Mouse (Mus musculus) forebrain, embryonic 16.5 days (tissue): ENCODE results near the gene Ptprf. TPM values are rescaled to one million over a fixed set of nuclear protein-coding genes. Genes with fewer than 3 reads are reported as not detected.

Experiments
- ATAC-seq: fragments of 200-750 bp; cut with Nextera tagmentation; 2 replicates; pipeline ENCODE4 v1.8.0; 2017; ENCODE audit warnings: mild to moderate bottlenecking, moderate library complexity
- H3K27ac ChIP-seq: fragments of 300-500 bp; sonication (generic); 2 replicates; pipeline ENCODE4 v1.5.1; 2014; ENCODE audit warnings: low read length, control low read depth
- H3K27me3 ChIP-seq: fragments of 300-500 bp; sonication (generic); replicated peaks from 2 replicates; pipeline ENCODE4 v1.6.1; 2014; ENCODE audit warnings: low read length; ENCODE audit not compliant: control insufficient read depth, insufficient read depth
- H3K36me3 ChIP-seq: fragments of 300-500 bp; sonication (generic); 2 replicates; pipeline ENCODE4 v1.6.1; 2014; ENCODE audit not compliant: control insufficient read depth, insufficient read depth
- H3K4me1 ChIP-seq: fragments of 300-500 bp; sonication (generic); replicated peaks from 2 replicates; pipeline ENCODE4 v1.6.1; 2014; ENCODE audit warnings: low read length; ENCODE audit not compliant: control insufficient read depth, insufficient read depth
- H3K4me2 ChIP-seq: fragments of 300-500 bp; sonication (generic); 2 replicates; pipeline ENCODE4 v1.6.1; 2014; ENCODE audit warnings: mild to moderate bottlenecking, low read length, control low read depth
- H3K4me3 ChIP-seq: fragments of 300-500 bp; sonication (generic); replicated peaks from 2 replicates; pipeline ENCODE4 v1.5.1; 2014; ENCODE audit warnings: mild to moderate bottlenecking, low read length, control low read depth
- H3K9ac ChIP-seq: fragments of 300-500 bp; sonication (generic); replicated peaks from 2 replicates; pipeline ENCODE4 v1.6.1; 2014; ENCODE audit warnings: low read depth, low read length, control low read depth
- H3K9me3 ChIP-seq: fragments of 300-500 bp; sonication (generic); 2 replicates; pipeline ENCODE4 v1.6.1; 2016; ENCODE audit warnings: low read length; ENCODE audit not compliant: control insufficient read depth
- WGBS: fragments of 180-500 bp; shearing (Covaris S2); extraction: QIAGEN DNeasy Blood & Tissue Kit; methylation state at CpG from one replicate; pipeline ENCODE4 v1.1.7; 2014; 5-methylcytosine and 5-hydroxymethylcytosine counted together
- polyA plus RNA-seq: library from polyadenylated mRNA; unstranded; fragments of >200 nt; fragmentation: Nextera tagmentation; extraction: Ambion mirVana; gene quantifications from 2 replicates; pipeline ENCODE4 v1.2.1, GENCODE M21; 2015

Gene Ptprf
- polyA plus RNA-seq, 1 experiment from 2014 or later: 81.6 TPM

GRCm38 (mm10) chr4:118216726-118217595, 74.2 kb downstream of the Ptprf start:
- H3K27me3 ChIP-seq: no peaks in the 10 kb centered on the region
- H3K4me2 ChIP-seq: no peak overlapping the region
- no peaks in the 10 kb centered on the region for H3K4me1 ChIP-seq
- H3K9me3 ChIP-seq: no peaks in the 10 kb centered on the region
- ATAC-seq: peak; percentile 49
- H3K27ac ChIP-seq: no peak overlapping the region
- H3K4me3 ChIP-seq: no peak overlapping the region
- WGBS: 82% methylated on average over 17 of the region's 17 CpGs
- H3K36me3 ChIP-seq: peaks cover 16% of the 10 kb centered on the region
- no peak overlapping the region for H3K9ac ChIP-seq

GRCm38 (mm10) chr4:118214891-118215290, 76.3 kb downstream of the Ptprf start:
- H3K4me2 ChIP-seq: no peak overlapping the region
- no peaks in the 10 kb centered on the region for H3K4me1 ChIP-seq
- H3K36me3 ChIP-seq: peaks cover 25% of the 10 kb centered on the region
- no peak overlapping the region for H3K9ac ChIP-seq
- H3K27me3 ChIP-seq: no peaks in the 10 kb centered on the region
- H3K9me3 ChIP-seq: no peaks in the 10 kb centered on the region
- no peak overlapping the region for H3K4me3 ChIP-seq
- no peak overlapping the region for H3K27ac ChIP-seq
- WGBS: 94% methylated on average over 1 of the region's 1 CpGs
- no peak for ATAC-seq

GRCm38 (mm10) chr4:118206918-118207640, 84.1 kb downstream of the Ptprf start:
- Histone ChIP-seq H3K4me2 (no peak overlapping the region), H3K4me1 (no peaks in the 10 kb centered on the region), H3K9ac (no peak overlapping the region), H3K9me3 (no peaks in the 10 kb centered on the region), H3K27ac (no peak overlapping the region), H3K4me3 (no peak overlapping the region), H3K36me3 (peaks cover 21% of the 10 kb centered on the region), H3K27me3 (no peaks in the 10 kb centered on the region)
- WGBS: 57% methylated on average over 9 of the region's 10 CpGs
- ATAC-seq: no peak

GRCm38 (mm10) chr4:118205906-118206305, 85.3 kb downstream of the Ptprf start:
- no peaks in the 10 kb centered on the region for H3K9me3 ChIP-seq
- no peak overlapping the region for H3K27ac ChIP-seq
- no peaks in the 10 kb centered on the region for H3K4me1 ChIP-seq
- no peak for ATAC-seq
- no peak overlapping the region for H3K4me3 ChIP-seq
- H3K9ac ChIP-seq: no peak overlapping the region
- WGBS: 90% methylated on average over 2 of the region's 2 CpGs
- H3K36me3 ChIP-seq: peaks cover 14% of the 10 kb centered on the region
- H3K27me3 ChIP-seq: no peaks in the 10 kb centered on the region
- no peak overlapping the region for H3K4me2 ChIP-seq

- WGBS: 86% methylated on average over 2 of the region's 2 CpGs
Measured at GRCm38 (mm10) chr4:118199093-118199492, 92.1 kb downstream of the Ptprf start.

GRCm38 (mm10) chr4:118198606-118199005, 92.6 kb downstream of the Ptprf start:
- WGBS: 76% methylated on average over 3 of the region's 3 CpGs
- Histone ChIP-seq H3K27ac (no peak overlapping the region), H3K4me1 (no peaks in the 10 kb centered on the region), H3K36me3 (no peaks in the 10 kb centered on the region), H3K9me3 (no peaks in the 10 kb centered on the region), H3K9ac (no peak overlapping the region), H3K27me3 (no peaks in the 10 kb centered on the region), H3K4me2 (no peak overlapping the region), H3K4me3 (no peak overlapping the region)
- ATAC-seq: no peak

More at GRCm38 (mm10) chr4:118199093-118199492, 92.1 kb downstream of the Ptprf start:
- Histone ChIP-seq H3K27me3 (no peaks in the 10 kb centered on the region), H3K4me3 (no peak overlapping the region), H3K36me3 (no peaks in the 10 kb centered on the region), H3K9ac (no peak overlapping the region), H3K4me1 (no peaks in the 10 kb centered on the region), H3K27ac (no peak overlapping the region), H3K4me2 (no peak overlapping the region), H3K9me3 (no peaks in the 10 kb centered on the region)
- ATAC-seq: no peak

- no peak for ATAC-seq
- no peak overlapping the region for H3K4me2 ChIP-seq
- H3K9ac ChIP-seq: no peak overlapping the region
- no peak overlapping the region for H3K27ac ChIP-seq
- H3K27me3 ChIP-seq: no peaks in the 10 kb centered on the region
- H3K9me3 ChIP-seq: no peaks in the 10 kb centered on the region
- WGBS: 79% methylated on average over 10 of the region's 10 CpGs
- H3K4me1 ChIP-seq: no peaks in the 10 kb centered on the region
- H3K36me3 ChIP-seq: no peaks in the 10 kb centered on the region
- no peak overlapping the region for H3K4me3 ChIP-seq
Measured at GRCm38 (mm10) chr4:118196185-118196584, 95.0 kb downstream of the Ptprf start.

- 9% methylated on average over 17 of the region's 17 CpGs for WGBS
- Histone ChIP-seq H3K4me2 (peak overlapping the region; percentile 66), H3K36me3 (peaks cover 18% of the 10 kb centered on the region), H3K27me3 (no peaks in the 10 kb centered on the region), H3K27ac (peak overlapping the region; percentile 99), H3K9me3 (no peaks in the 10 kb centered on the region), H3K9ac (peak overlapping the region; percentile 44), H3K4me1 (peaks cover 15% of the 10 kb centered on the region), H3K4me3 (peak overlapping the region; percentile 79)
- no peak for ATAC-seq
Measured at GRCm38 (mm10) chr4:118180301-118181080, 110.7 kb downstream of the Ptprf start.
